Mouse (Mus musculus): ENCODE measurements around the gene Aak1.

- no peak for TF ChIP-seq CTCF (conservative IDR thresholded peaks at IDR 0.05; ENCODE audit: low read length)
- TF ChIP-seq POU5F1 (IDR thresholded peaks at IDR 0.05; ENCODE audit: borderline replicate concordance, low read length), result no peak
- TF ChIP-seq NANOG (IDR thresholded peaks at IDR 0.05; ENCODE audit: borderline replicate concordance, low read length), result no peak
Measured at GRCm38 (mm10) chr6:86991041-86991440, 141.7 kb downstream of the Aak1 start.

All from E14TG2a.4 (cell line).